Mouse (Mus musculus): Measurements from ENCODE around the gene Fam92b.

Gene Fam92b

DNA sequence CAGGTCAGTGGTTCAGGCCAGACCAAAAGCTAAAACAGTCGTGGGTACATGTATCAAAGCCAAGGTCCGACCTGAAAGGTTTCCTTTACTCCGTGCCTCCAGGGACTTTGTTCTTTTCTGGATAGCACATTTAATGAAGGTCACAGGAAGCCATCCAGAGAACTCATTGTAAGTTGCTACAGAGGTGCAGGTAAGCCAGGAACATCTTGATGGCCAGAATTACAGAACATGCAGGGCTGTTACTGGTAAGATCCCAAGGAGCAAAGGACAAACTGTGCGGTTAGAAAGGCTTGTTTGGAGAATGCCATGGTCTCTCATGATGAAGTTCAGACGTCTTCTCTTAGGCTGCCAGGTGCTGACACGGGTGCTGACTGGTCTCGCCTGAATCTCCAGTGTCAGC is 60.7 kb downstream of the Fam92b start:
- no peak for DNase-seq (ENCODE audit: low read depth, low spot score)
